In genomic region chr7:49636491-49637115, GRCm38 (mm10) we compare ENCODE assay signal across 16 mouse cellular contexts. TPM values are rescaled to one million over a fixed set of nuclear protein-coding genes. Genes with fewer than 3 reads are reported as not detected.
DNase-seq lines count a peak whose midpoint lies in the region; ATAC-seq and TF ChIP-seq lines count a peak whose summit lies in the region.
"Had no signal": no experiment of that assay in that cellular context is flagged by ENCODE, and none has a peak within 500 bp of the region (broad histone marks: within the 10 kb centered on the region; RNA-seq: fewer than 3 reads in every experiment).

Gene Dbx1, minus strand, starts transcription at chr7:49636849.

- no peak within 1 kb of the TSS for H3K9ac ChIP-seq in hindbrain, embryonic 14.5 days
- H3K9ac ChIP-seq in midbrain, embryonic 15.5 days, result no peak within 1 kb of the TSS
- H3K9ac ChIP-seq: intestine, embryonic 15.5 days had no signal

- H3K9me3 ChIP-seq in hindbrain, embryonic 14.5 days (ENCODE audit: control insufficient read depth, low read length), result no peaks in the 10 kb centered on the region
- no peaks in the 10 kb centered on the region for H3K9me3 ChIP-seq in midbrain, embryonic 15.5 days
- H3K9me3 ChIP-seq: intestine, embryonic 15.5 days had no signal

- DNase-seq in R1 (ENCODE audit: low read depth, low spot score), result peak; percentile 34
- peak; percentile 70 for DNase-seq in embryo, embryonic 10.5 days (ENCODE audit: low spot score)
- DNase-seq in hindbrain, embryonic 14.5 days (ENCODE audit: low spot score), result no peak
- no peak for DNase-seq in thymus, adult 2 months
- DNase-seq: adrenal gland, postnatal 10 days; cerebellum, adult 8-10 months; left cerebral cortex, postnatal 4 days; lung, postnatal 36 days; spleen, adult 18-20 months had no signal

- peaks cover 94% of the 10 kb centered on the region for H3K27me3 ChIP-seq in hindbrain, embryonic 14.5 days (ENCODE audit: control insufficient read depth, insufficient read depth, low read length)
- peaks cover 54% of the 10 kb centered on the region for H3K27me3 ChIP-seq in midbrain, embryonic 15.5 days (replicated peaks)
- peaks cover 26% of the 10 kb centered on the region for H3K27me3 ChIP-seq in thymus, adult 2 months (ENCODE audit: control insufficient read depth, insufficient read depth, low read length)

- no peak for TF ChIP-seq POLR2A in thymus, adult 2 months (IDR thresholded peaks at IDR 0.05; ENCODE audit: control insufficient read depth, extremely low read depth, insufficient read depth, low read length, poor library complexity)

- WGBS in hindbrain, embryonic 14.5 days, result under 1% methylated on average over 31 of the region's 33 CpGs
- under 1% methylated on average over 29 of the region's 33 CpGs for WGBS in midbrain, embryonic 15.5 days
- 13% methylated on average over 33 of the region's 33 CpGs for WGBS in thymus, adult 2 months

- no peak within 1 kb of the TSS for H3K4me2 ChIP-seq in hindbrain, embryonic 14.5 days (replicated peaks)
- peak within 1 kb of the TSS; percentile 9; the same call in 1 of the 2 replicates for H3K4me2 ChIP-seq in midbrain, embryonic 15.5 days
- H3K4me2 ChIP-seq: heart, embryonic 11.5 days; intestine, embryonic 15.5 days had no signal

- peaks cover 11% of the 10 kb centered on the region; the same call in 1 of the 2 replicates for H3K4me1 ChIP-seq in hindbrain, embryonic 14.5 days (replicated peaks; ENCODE audit: control insufficient read depth, insufficient read depth, low read length)
- peaks cover 31% of the 10 kb centered on the region for H3K4me1 ChIP-seq in midbrain, embryonic 15.5 days
- peaks cover 12% of the 10 kb centered on the region for H3K4me1 ChIP-seq in thymus, adult 2 months (replicated peaks; ENCODE audit: control insufficient read depth, insufficient read depth, low read length)

- H3K36me3 ChIP-seq in hindbrain, embryonic 14.5 days (replicated peaks; ENCODE audit: control insufficient read depth, insufficient read depth), result no peaks in the 10 kb centered on the region
- no peaks in the 10 kb centered on the region for H3K36me3 ChIP-seq in midbrain, embryonic 15.5 days (replicated peaks)
- H3K36me3 ChIP-seq in thymus, adult 2 months (ENCODE audit: control insufficient read depth, insufficient read depth, low read length), result no peaks in the 10 kb centered on the region
- H3K36me3 ChIP-seq: intestine, embryonic 15.5 days had no signal

- H3K27ac ChIP-seq in hindbrain, embryonic 14.5 days, result no peak within 1 kb of the TSS
- H3K27ac ChIP-seq in midbrain, embryonic 15.5 days, result no peak within 1 kb of the TSS
- H3K27ac ChIP-seq in thymus, adult 2 months (ENCODE audit: control insufficient read depth, insufficient read depth, low read length), result no peak within 1 kb of the TSS
- H3K27ac ChIP-seq: intestine, embryonic 15.5 days had no signal

- no peak for TF ChIP-seq CTCF in thymus, adult 2 months (IDR thresholded peaks at IDR 0.05; ENCODE audit: borderline replicate concordance, control insufficient read depth, extremely low read depth, insufficient read depth, low read length, poor library complexity)

- peak within 1 kb of the TSS; percentile 6; the same call in 1 of the 2 replicates for H3K4me3 ChIP-seq in hindbrain, embryonic 14.5 days (replicated peaks; ENCODE audit: low read length)
- H3K4me3 ChIP-seq in midbrain, embryonic 15.5 days, result peak within 1 kb of the TSS; percentile 26
- H3K4me3 ChIP-seq in thymus, adult 2 months (ENCODE audit: control insufficient read depth, insufficient read depth, low read length), result no peak within 1 kb of the TSS
- H3K4me3 ChIP-seq: intestine, embryonic 15.5 days had no signal

- peak; percentile 44; the same call in 1 of the 2 replicates for ATAC-seq in hindbrain, embryonic 14.5 days (ENCODE audit: low FRiP score)
- peak; percentile 57; the same call in 1 of the 2 replicates for ATAC-seq in midbrain, embryonic 15.5 days (replicated peaks)
- ATAC-seq in megakaryocyte-erythroid progenitor cell, adult 5-6 weeks (replicated peaks; ENCODE audit: low FRiP score, low TSS enrichment, poor library complexity, severe bottlenecking), result no peak
- no peak for ATAC-seq in frontal cortex, adult (ENCODE audit: low TSS enrichment)
- ATAC-seq: intestine, embryonic 15.5 days had no signal

RNA-seq across cellular contexts. Expression of gene Dbx1, which starts in this region (rescaled TPM):
- polyA plus RNA-seq in hindbrain, embryonic 14.5 days (2014; fragmentation: Nextera tagmentation; extraction: Ambion mirVana), result 1.3 and 12.9 TPM in 2 replicates
- 23.2 and 31.7 TPM in 2 replicates for polyA plus RNA-seq in midbrain, embryonic 15.5 days (2015; fragmentation: Nextera tagmentation; extraction: Ambion mirVana)
- not detected in 2 replicates for total RNA-seq in megakaryocyte-erythroid progenitor cell, adult 5-6 weeks (2014; fragmentation: Nextera tagmentation)
- not detected in 2 replicates for total RNA-seq in megakaryocyte-erythroid progenitor cell, adult 5-6 weeks (2017)
- polyA plus RNA-seq in thymus, adult 2 months (2012; rRNA removed), result 0.05 TPM in 2 replicates
- total RNA-seq: adrenal gland, postnatal 10 days; layer of hippocampus, adult 18-20 months; left cerebral cortex, postnatal 4 days; MEL had no signal
- polyA plus RNA-seq: heart, embryonic 11.5 days; intestine, embryonic 15.5 days had no signal

Comparison
In these comparisons a context has a peak if more than half of its experiments do, and no peak if none do; other contexts are left out.
1. DNase-seq: peak in R1 (single experiment) and embryo, embryonic 10.5 days (single experiment); none in hindbrain, embryonic 14.5 days (single experiment) and thymus, adult 2 months (single experiment).
2. ATAC-seq: peak in hindbrain, embryonic 14.5 days (single experiment) and midbrain, embryonic 15.5 days (single experiment); none in megakaryocyte-erythroid progenitor cell, adult 5-6 weeks (single experiment) and frontal cortex, adult (single experiment).